Mouse (Mus musculus): Measurements from ENCODE around the gene Gucd1.

GRCm38 (mm10) chr10:75534216-75534615, 16.4 kb upstream of the Gucd1 start:
- TF ChIP-seq CTCF (IDR thresholded peaks at IDR 0.05; ENCODE audit: low read depth, low read length) (no peak), POLR2A (IDR thresholded peaks at IDR 0.05; ENCODE audit: borderline replicate concordance, low read depth, low read length) (no peak)
